Mouse (Mus musculus): Measurements from ENCODE around the gene Gm20219. TPM values are rescaled to one million over a fixed set of nuclear protein-coding genes. Genes with fewer than 3 reads are reported as not detected.

Gene Gm20219
- total RNA-seq, 1 experiment from 2014 or later: 1.2 TPM

Other genes with a start within 250 kb of the Gm20219 start
- gene Kdm4b, start 228.3 kb downstream of the Gm20219 start, total RNA-seq (2017): 8.0 to 17.3 TPM (median 10.3 TPM) in 3 replicates
- 15.5 to 40.8 TPM (median 16.3 TPM) in 3 replicates for gene Ptprs, start 77.9 kb downstream of the Gm20219 start, total RNA-seq (2017)
- not detected in 3 replicates for gene Znrf4, start 42.0 kb downstream of the Gm20219 start, total RNA-seq (2017)
- gene Safb2, start 30.2 kb upstream of the Gm20219 start, total RNA-seq (2017): 191 to 318 TPM (median 246 TPM) in 3 replicates
- gene Safb, start 30.4 kb upstream of the Gm20219 start, total RNA-seq (2017): 126 to 218 TPM (median 173 TPM) in 3 replicates
- gene 2410015M20Rik, start 55.4 kb upstream of the Gm20219 start, total RNA-seq (2017): 37.8 to 85.8 TPM (median 43.7 TPM) in 3 replicates
- 1,204 to 1,236 TPM (median 1,232 TPM) in 3 replicates for gene Rpl36, start 59.0 kb upstream of the Gm20219 start, total RNA-seq (2017)
- gene Lonp1, start 72.5 kb upstream of the Gm20219 start, total RNA-seq (2017): 33.2 to 46.1 TPM (median 34.8 TPM) in 3 replicates
- gene Catsperd, start 73.8 kb upstream of the Gm20219 start, total RNA-seq (2017): 0.38 to 1.7 TPM in 2 of 3 replicates, not detected in the other
- 55.6 to 66.4 TPM (median 62.1 TPM) in 3 replicates for gene Ranbp3, start 118.9 kb upstream of the Gm20219 start, total RNA-seq (2017)
- 66.7 to 91.2 TPM (median 74.2 TPM) in 3 replicates for gene Ndufa11, start 163.4 kb upstream of the Gm20219 start, total RNA-seq (2017)
- 5.0 to 6.0 TPM (median 5.0 TPM) in 3 replicates for gene Vmac, start 163.6 kb upstream of the Gm20219 start, total RNA-seq (2017)
- gene Nrtn, start 203.1 kb upstream of the Gm20219 start, total RNA-seq (2017): not detected in 3 replicates
- 15.0 to 22.2 TPM (median 19.2 TPM) in 3 replicates for gene Dus3l, start 210.4 kb upstream of the Gm20219 start, total RNA-seq (2017)
- gene Prr22, start 215.9 kb upstream of the Gm20219 start, total RNA-seq (2017): 0.29 to 0.49 TPM in 2 of 3 replicates, not detected in the other

Measured in monocyte, adult 5-6 weeks (primary cell).